Mouse (Mus musculus) midbrain, embryonic 14.5 days (tissue): ENCODE data around the gene Gad1. TPM values are rescaled to one million over a fixed set of nuclear protein-coding genes. Genes with fewer than 3 reads are reported as not detected.
"Not testable (repeated sequence)": the region's sequence is repeated elsewhere in the genome, so short reads cannot be mapped to it uniquely, and the experiment has no call there.

Experiments used
- ATAC-seq: fragments of 200-750 bp; cut with Nextera tagmentation; 2 replicates; pipeline ENCODE4 v1.8.0; 2017; ENCODE audit warnings: moderate number of reproducible peaks, moderate library complexity; ENCODE audit not compliant: low FRiP score, low TSS enrichment
- DNase-seq: peaks from one replicate; pipeline ENCODE4 v3.0.0-alpha.2; 2015
- H3K27ac ChIP-seq: fragments of 300-500 bp; sonication (generic); replicated peaks from 2 replicates; pipeline ENCODE4 v1.5.1; 2014; ENCODE audit warnings: mild to moderate bottlenecking, low read depth, low read length, moderate library complexity
- H3K27me3 ChIP-seq: fragments of 300-500 bp; sonication (generic); 2 replicates; pipeline ENCODE4 v1.6.1; 2014; ENCODE audit warnings: low read length, control low read depth, mixed read lengths; ENCODE audit not compliant: control insufficient read depth, insufficient read depth
- H3K36me3 ChIP-seq: fragments of 300-500 bp; sonication (generic); 2 replicates; pipeline ENCODE4 v1.6.1; 2014; ENCODE audit warnings: low read length, control low read depth; ENCODE audit not compliant: control insufficient read depth, insufficient read depth
- H3K4me1 ChIP-seq: fragments of 300-500 bp; sonication (generic); 2 replicates; pipeline ENCODE4 v1.6.1; 2014; ENCODE audit warnings: mild to moderate bottlenecking, antibody characterized with exemption, low read length, control low read depth; ENCODE audit not compliant: control insufficient read depth, insufficient read depth
- H3K4me2 ChIP-seq: fragments of 300-500 bp; sonication (generic); 2 replicates; pipeline ENCODE4 v1.6.1; 2014; ENCODE audit warnings: mild to moderate bottlenecking, low read length, moderate library complexity
- H3K4me3 ChIP-seq: fragments of 300-500 bp; sonication (generic); replicated peaks from 2 replicates; pipeline ENCODE4 v1.5.1; 2014; ENCODE audit warnings: low read depth, low read length
- H3K9ac ChIP-seq: fragments of 300-500 bp; sonication (generic); replicated peaks from 2 replicates; pipeline ENCODE4 v1.6.1; 2014; ENCODE audit warnings: mild to moderate bottlenecking, low read length, moderate library complexity
- H3K9me3 ChIP-seq: fragments of 300-500 bp; sonication (generic); 2 replicates; pipeline ENCODE4 v1.6.1; 2016; ENCODE audit warnings: low read length, control low read depth, mixed read lengths; ENCODE audit not compliant: control insufficient read depth
- WGBS: fragments of 180-500 bp; shearing (Covaris S2); extraction: QIAGEN DNeasy Blood & Tissue Kit; methylation state at CpG from one replicate; pipeline ENCODE4 v1.1.7; 2014; 5-methylcytosine and 5-hydroxymethylcytosine counted together
- polyA plus RNA-seq: library from polyadenylated mRNA; unstranded; fragments of >200 nt; fragmentation: Nextera tagmentation; extraction: Ambion mirVana; gene quantifications from 2 replicates; pipeline ENCODE4 v1.2.1, GENCODE M21; 2014

Gad1 gene
- polyA plus RNA-seq: 111 and 113 TPM in 2 replicates

- DNase-seq: no peak
- Histone ChIP-seq H3K27ac (no peak within 1 kb of the TSS), H3K9ac (no peak within 1 kb of the TSS), H3K4me1 (no peaks in the 10 kb centered on the region), H3K4me3 (no peak within 1 kb of the TSS), H3K36me3 (no peaks in the 10 kb centered on the region), H3K4me2 (no peak within 1 kb of the TSS), H3K9me3 (no peaks in the 10 kb centered on the region), H3K27me3 (no peaks in the 10 kb centered on the region)
- WGBS: 79% methylated on average over 4 of the region's 4 CpGs
- no peak for ATAC-seq
Measured at GRCm38 (mm10) chr2:70552772-70553171, at the start of gene Gad1. Gad1 (plus strand) TSS chr2:70553072.

DNA sequence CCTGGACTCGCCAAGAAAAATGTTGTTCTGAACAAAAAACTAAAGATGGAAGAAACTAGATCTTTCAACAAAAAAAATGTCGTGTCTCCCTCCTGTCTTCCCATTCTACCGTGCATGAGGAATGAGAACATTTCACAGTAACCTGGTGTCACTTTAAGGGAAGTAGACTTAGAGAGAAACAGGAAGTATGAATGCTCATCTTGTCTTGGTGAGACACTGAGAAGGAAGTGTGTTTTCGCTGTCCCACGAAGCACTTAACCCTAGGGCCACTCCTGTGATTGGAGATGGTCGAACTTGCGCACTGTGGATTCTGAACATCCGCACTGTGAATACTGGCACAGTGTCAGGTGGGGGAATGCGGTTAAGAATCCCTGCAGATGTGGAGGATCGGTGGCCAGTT, 49.4 kb upstream of the Gad1 start:
- Histone ChIP-seq H3K27ac (no peak overlapping the region), H3K36me3 (no peaks in the 10 kb centered on the region), H3K4me3 (no peak overlapping the region), H3K4me2 (no peak overlapping the region), H3K9ac (no peak overlapping the region), H3K9me3 (no peaks in the 10 kb centered on the region), H3K27me3 (no peaks in the 10 kb centered on the region), H3K4me1 (peaks cover under 1% of the 10 kb centered on the region)
- no peak for DNase-seq
- no peak for ATAC-seq
- WGBS: 89% methylated on average over 10 of the region's 10 CpGs

- Histone ChIP-seq H3K27ac (no peak overlapping the region), H3K4me3 (no peak overlapping the region), H3K4me2 (no peak overlapping the region), H3K27me3 (no peaks in the 10 kb centered on the region), H3K9ac (no peak overlapping the region), H3K36me3 (no peaks in the 10 kb centered on the region), H3K4me1 (peaks cover 7% of the 10 kb centered on the region), H3K9me3 (no peaks in the 10 kb centered on the region)
- DNase-seq: peak; percentile 40
- WGBS: 31% methylated on average over 1 of the region's 1 CpGs
- no peak for ATAC-seq
Measured at GRCm38 (mm10) chr2:70505229-70505628, 47.6 kb upstream of the Gad1 start.

DNA sequence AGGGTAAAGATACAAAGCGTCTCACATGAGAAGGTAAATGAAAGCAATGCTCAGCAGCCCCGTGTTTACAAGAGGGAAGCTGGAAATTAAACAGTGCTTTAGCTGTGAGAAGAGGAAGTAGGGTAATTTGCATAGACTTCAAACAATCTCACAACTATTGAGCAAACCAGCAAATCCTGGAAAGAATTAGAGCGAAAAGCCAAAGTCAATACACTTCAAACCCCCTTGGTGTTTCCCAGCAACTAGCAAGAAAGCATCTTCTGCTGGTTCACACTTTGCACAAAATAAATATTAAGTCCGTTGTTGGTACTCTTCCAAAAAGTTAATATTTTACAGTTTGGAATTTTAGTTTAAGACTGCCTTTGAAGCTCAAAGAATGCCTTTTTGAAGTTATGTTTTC, 47.0 kb upstream of the Gad1 start:
- WGBS: 17% methylated on average over 4 of the region's 4 CpGs

GRCm38 (mm10) chr2:70506372-70506771, 46.5 kb upstream of the Gad1 start:
- Histone ChIP-seq H3K4me2 (no peak overlapping the region), H3K27ac (no peak overlapping the region), H3K4me1 (peaks cover 7% of the 10 kb centered on the region), H3K4me3 (no peak overlapping the region), H3K9me3 (no peaks in the 10 kb centered on the region), H3K9ac (no peak overlapping the region), H3K27me3 (no peaks in the 10 kb centered on the region), H3K36me3 (no peaks in the 10 kb centered on the region)
- no peak for ATAC-seq
- DNase-seq: no peak
- 53% methylated on average over 2 of the region's 2 CpGs for WGBS

More for the DNA sequence above, 47.0 kb upstream of the Gad1 start:
- Histone ChIP-seq H3K4me1 (peaks cover 7% of the 10 kb centered on the region), H3K36me3 (no peaks in the 10 kb centered on the region), H3K9ac (no peak overlapping the region), H3K27ac (no peak overlapping the region), H3K27me3 (no peaks in the 10 kb centered on the region), H3K4me3 (no peak overlapping the region), H3K4me2 (no peak overlapping the region), H3K9me3 (no peaks in the 10 kb centered on the region)
- DNase-seq: no peak
- no peak for ATAC-seq

DNA sequence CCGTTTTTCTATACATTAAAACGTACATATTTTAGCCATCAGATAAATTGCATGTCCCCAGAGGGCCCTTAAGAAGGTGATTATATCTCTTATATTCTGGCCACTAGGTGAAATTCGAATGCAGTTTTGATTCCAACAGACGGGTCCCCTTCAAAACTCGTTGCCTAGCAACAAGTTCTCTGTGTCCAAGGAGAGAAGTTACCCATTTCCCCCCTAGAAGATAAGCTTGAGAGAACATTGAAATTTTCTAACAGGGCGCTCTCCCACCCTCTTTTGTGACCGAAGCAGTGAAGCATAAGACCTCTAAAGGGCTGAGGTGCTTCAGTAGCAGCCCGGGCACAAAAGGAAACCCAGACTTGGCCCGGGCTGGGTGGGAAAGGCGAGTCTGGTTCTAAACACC, 44.4 kb upstream of the Gad1 start, which contains the start of gene Erich2:
Gene Erich2 (plus strand): TSS at position 324 of the 400 bp plus-strand sequence.
- no peak within 1 kb of the TSS for H3K27ac ChIP-seq
- ATAC-seq: 0 out of 2 replicates have a peak, but pooled peaks have one; percentile 7

DNA sequence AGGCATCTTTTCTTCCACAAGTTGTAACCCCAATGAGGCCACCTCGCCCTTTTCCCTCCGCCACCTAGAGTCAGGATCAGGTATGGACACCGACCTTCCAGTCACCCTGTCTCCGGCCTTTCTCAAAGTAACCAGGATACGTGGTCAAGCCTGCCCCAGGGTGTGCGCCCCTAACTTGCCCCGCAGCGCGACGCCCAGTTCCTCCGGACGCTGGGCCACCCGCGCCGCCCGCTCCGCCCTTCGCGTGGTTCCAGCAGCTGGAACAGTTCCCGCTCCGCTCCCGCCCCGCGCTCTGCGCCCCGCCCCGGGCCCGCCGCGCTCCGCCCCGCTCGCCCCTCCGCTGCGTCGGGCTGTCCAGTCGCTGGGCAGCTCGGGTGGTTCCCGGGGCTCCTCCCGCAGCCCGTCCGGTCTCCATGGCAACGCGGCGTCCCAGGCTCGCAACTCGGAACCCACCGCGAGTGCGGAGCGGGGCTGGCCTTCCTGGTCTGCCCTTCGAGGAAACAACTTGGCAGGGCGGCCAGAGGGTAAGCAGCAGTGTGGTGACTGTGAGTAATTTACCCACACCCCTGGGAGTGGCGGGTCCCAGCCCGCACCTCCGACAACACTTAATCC, 43.7 kb upstream of the Gad1 start:
- Histone ChIP-seq H3K27ac (no peak overlapping the region), H3K9ac (peak overlapping the region; percentile 50), H3K27me3 (no peaks in the 10 kb centered on the region), H3K9me3 (no peaks in the 10 kb centered on the region), H3K4me2 (peak overlapping the region; percentile 92), H3K36me3 (no peaks in the 10 kb centered on the region), H3K4me3 (peak overlapping the region; percentile 51), H3K4me1 (peaks cover 7% of the 10 kb centered on the region)
- WGBS: under 1% methylated on average over 56 of the region's 56 CpGs
- ATAC-seq: peak; percentile 94
- DNase-seq: peak; percentile 90

More for the DNA sequence above, 44.4 kb upstream of the Gad1 start, which contains the start of gene Erich2:
- Histone ChIP-seq H3K4me2 (peak within 1 kb of the TSS; percentile 92), H3K4me3 (peak within 1 kb of the TSS; percentile 51), H3K9ac (peak within 1 kb of the TSS; percentile 50), H3K9me3 (no peaks in the 10 kb centered on the region), H3K36me3 (no peaks in the 10 kb centered on the region), H3K4me1 (peaks cover 7% of the 10 kb centered on the region), H3K27me3 (no peaks in the 10 kb centered on the region)
- WGBS: 5% methylated on average over 10 of the region's 10 CpGs
- peak; percentile 69 for DNase-seq

DNA sequence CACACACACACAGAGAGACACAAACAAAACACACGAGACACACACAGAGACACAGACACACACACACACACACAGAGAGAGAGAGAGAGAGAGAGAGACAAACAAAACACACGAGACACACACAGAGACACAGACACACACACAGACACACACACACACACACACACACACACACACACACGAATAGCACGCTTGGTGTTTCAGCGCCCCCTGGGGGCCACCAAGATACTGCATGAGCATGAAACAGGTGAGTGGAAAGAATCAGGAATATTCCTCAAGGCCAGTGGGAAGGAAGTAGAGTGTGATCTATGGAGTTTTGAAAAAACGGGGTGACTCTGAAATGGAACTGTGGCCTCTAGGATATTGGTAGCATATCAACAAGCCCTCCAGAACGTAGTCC, 14.6 kb upstream of the Gad1 start:
- H3K36me3 ChIP-seq, H3K4me1 ChIP-seq, H3K27ac ChIP-seq, H3K4me2 ChIP-seq, ATAC-seq, H3K4me3 ChIP-seq, H3K9me3 ChIP-seq, H3K9ac ChIP-seq, H3K27me3 ChIP-seq: not testable (repeated sequence)
- 42% methylated on average over 7 of the region's 7 CpGs for WGBS
- DNase-seq: peak; percentile 64

GRCm38 (mm10) chr2:70550671-70551070, 2.2 kb upstream of the Gad1 start:
- DNase-seq (no peak), ATAC-seq (no peak)
- Histone ChIP-seq H3K9ac (no peak overlapping the region), H3K4me2 (no peak overlapping the region), H3K27me3 (no peaks in the 10 kb centered on the region), H3K27ac (no peak overlapping the region), H3K4me1 (no peaks in the 10 kb centered on the region), H3K36me3 (no peaks in the 10 kb centered on the region), H3K4me3 (no peak overlapping the region), H3K9me3 (no peaks in the 10 kb centered on the region)
- 70% methylated on average over 6 of the region's 6 CpGs for WGBS
